Mouse (Mus musculus): ENCODE results near the gene Atrnl1. TPM values are rescaled to one million over a fixed set of nuclear protein-coding genes. Genes with fewer than 3 reads are reported as not detected.

Gene Atrnl1
- total RNA-seq, 2 experiments from 2014 or later, result 3.1 to 3.5 TPM

DNA sequence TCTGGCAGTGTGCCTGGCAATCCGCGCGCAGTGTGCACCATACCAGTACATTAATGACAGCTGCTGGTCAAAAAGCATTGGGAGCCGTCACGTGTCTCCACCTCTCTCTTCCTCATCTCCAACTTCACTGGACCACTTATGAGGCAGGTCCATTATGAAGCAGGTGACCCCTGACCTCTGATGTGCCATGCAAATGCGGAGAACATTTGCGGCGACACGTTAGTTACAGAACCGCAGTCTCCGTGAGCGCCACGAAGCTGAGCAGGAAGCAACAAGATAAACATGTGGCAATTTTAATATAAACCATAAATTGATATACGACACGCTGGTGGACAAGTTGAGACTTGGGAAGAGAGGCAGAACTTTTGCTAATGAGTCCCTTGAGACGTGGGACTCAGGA lies 481.1 kb downstream of the Atrnl1 start:
- no peak for ATAC-seq (replicated peaks; ENCODE audit: low FRiP score, poor library complexity, severe bottlenecking)

DNA sequence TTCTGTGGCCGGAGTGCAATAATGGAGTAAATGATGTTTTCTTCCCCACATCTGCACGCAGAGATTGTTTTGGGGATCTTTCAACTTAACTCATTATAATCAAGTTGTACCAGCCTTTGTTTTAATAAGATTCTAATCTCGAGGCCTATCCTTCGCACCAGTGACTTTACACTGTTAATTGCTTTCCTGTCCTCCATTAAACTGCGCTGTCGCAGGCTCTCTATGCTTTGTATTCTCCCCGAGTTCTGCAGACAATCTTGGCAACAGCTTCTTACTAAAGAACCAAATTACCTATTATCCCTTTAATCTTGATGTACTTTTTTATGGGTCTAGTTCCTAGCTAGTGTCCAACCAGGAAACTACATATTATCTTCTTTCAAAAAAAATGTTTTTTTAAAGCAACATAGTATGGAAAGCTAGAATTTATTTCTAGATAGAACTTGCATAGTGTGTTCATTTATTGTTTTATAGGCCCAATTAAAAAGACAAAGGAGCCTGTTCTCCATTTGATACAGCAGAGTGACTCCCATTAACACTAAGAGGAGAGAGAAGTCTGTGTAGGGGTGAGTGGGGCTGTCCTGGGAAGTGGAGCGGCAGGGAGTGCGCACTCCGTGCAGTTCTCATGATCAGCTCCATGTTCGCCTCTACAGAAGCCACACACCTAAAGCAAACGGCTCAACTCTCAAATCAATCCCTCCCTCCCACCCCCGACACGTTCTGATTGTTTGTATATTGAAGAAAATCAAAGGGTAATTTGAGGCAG lies 484.1 kb downstream of the Atrnl1 start:
- no peak for ATAC-seq (replicated peaks; ENCODE audit: low FRiP score, poor library complexity, severe bottlenecking)

GRCm38 (mm10) chr19:58095776-58096175 lies 484.9 kb downstream of the Atrnl1 start:
- ATAC-seq (replicated peaks; ENCODE audit: low FRiP score, poor library complexity, severe bottlenecking), result no peak

- ATAC-seq (replicated peaks; ENCODE audit: low FRiP score, poor library complexity, severe bottlenecking), result no peak
Measured at GRCm38 (mm10) chr19:58097195-58097594, 486.4 kb downstream of the Atrnl1 start.

DNA sequence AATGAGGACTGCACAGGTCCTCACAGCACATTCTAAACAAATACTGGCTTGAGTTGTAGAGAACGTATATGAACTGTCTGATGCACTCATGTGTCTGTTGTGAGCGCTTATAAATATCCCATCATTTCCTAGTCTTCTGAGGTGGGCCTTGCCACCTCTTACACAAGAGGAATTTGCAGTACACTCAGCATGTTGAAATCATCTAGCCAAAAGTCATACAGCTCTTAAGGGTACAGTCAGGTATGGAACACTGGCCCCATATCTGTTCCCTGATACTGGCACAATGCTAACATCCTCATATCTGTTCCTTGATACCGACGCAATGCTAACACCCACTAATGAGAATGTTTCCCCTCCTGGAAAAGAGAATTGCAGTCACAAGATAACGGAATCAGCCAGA lies 488.7 kb downstream of the Atrnl1 start:
- ATAC-seq (replicated peaks; ENCODE audit: low FRiP score, poor library complexity, severe bottlenecking), result no peak

DNA sequence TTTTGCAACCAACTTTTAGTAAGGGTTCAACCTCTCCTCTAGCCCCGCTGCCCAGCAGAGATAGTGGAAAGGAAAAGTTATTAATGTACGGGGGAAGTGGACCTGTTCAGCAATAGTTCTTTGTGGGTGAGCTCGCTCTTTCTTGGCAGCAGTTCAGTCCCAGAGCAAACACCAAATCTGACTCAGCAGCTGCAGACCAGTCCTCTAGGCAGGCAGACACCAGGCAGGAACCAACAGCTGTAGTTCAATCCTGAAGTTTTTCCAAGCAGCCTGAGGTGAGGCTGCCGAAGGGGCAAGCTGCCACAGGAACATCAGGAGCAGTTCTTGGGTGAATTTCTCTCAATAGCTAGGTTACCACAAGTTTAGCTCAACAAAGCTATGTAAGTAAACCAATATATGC lies 489.5 kb downstream of the Atrnl1 start:
- no peak for ATAC-seq (replicated peaks; ENCODE audit: low FRiP score, poor library complexity, severe bottlenecking)

GRCm38 (mm10) chr19:58104544-58104943 lies 493.7 kb downstream of the Atrnl1 start:
- ATAC-seq (replicated peaks; ENCODE audit: low FRiP score, poor library complexity, severe bottlenecking), result no peak

DNA sequence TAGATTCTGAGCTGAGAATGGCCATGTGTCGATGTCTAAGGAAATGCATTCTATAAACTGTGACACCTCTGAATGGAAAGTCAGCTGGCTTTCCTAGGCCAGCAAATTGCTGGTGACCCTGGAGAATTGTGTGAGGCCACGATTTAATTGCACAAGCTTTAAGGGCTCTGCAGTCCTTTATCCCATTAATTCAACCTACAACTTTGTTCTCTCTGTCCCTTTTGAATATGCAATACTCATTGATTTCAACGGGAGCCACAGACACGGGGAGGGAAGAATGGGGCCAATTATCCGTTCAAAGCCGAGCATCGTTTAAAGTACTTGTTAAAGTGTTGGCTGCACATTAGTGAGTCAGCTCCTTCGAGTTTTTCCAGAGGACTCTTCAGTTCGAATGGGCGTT lies 496.8 kb downstream of the Atrnl1 start:
- no peak for ATAC-seq (replicated peaks; ENCODE audit: low FRiP score, poor library complexity, severe bottlenecking)

- ATAC-seq (replicated peaks; ENCODE audit: low FRiP score, poor library complexity, severe bottlenecking), result no peak
Measured at GRCm38 (mm10) chr19:58110491-58110890, 499.7 kb downstream of the Atrnl1 start.

GRCm38 (mm10) chr19:58111291-58111690 lies 500.5 kb downstream of the Atrnl1 start:
- ATAC-seq (replicated peaks; ENCODE audit: low FRiP score, poor library complexity, severe bottlenecking), result no peak

- ATAC-seq (replicated peaks; ENCODE audit: low FRiP score, poor library complexity, severe bottlenecking), result no peak
Measured at GRCm38 (mm10) chr19:58112151-58112550, 501.3 kb downstream of the Atrnl1 start.

DNA sequence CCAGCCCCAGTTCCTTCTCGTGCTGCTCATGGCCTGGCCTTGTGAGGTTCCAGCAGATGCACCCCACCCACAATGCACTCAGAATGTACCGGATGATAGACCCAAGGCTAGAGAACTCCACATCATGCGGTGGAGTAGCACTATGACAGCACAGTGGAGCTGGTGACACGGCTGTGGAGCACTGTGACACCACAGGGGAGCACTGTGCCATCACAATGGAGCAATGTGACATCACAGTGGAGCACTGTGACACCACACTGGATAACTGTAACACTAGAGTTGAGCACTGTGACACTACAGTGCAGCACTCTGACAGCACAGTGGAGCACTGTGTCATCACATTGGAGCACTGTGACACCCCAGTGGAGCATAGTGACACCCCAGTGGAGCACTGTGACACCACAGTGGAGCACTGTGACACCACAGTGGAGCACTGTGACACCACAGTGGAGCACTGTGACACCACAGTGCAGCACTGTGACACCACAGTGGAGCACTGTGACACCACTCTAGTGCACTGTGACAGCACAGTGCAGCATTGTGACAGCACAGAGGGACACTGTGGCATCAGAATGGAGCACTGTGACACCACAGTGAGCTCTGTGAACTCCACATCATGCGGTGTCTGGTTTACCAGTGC lies 502.4 kb downstream of the Atrnl1 start:
- ATAC-seq (replicated peaks; ENCODE audit: low FRiP score, poor library complexity, severe bottlenecking), result peak; percentile 82

- ATAC-seq (replicated peaks; ENCODE audit: low FRiP score, poor library complexity, severe bottlenecking), result no peak
Measured at GRCm38 (mm10) chr19:58117595-58117994, 506.8 kb downstream of the Atrnl1 start.

GRCm38 (mm10) chr19:58118141-58118835 lies 507.5 kb downstream of the Atrnl1 start:
- no peak for ATAC-seq (replicated peaks; ENCODE audit: low FRiP score, poor library complexity, severe bottlenecking)

GRCm38 (mm10) chr19:58118864-58119263 lies 508.0 kb downstream of the Atrnl1 start:
- no peak for ATAC-seq (replicated peaks; ENCODE audit: low FRiP score, poor library complexity, severe bottlenecking)

- ATAC-seq (replicated peaks; ENCODE audit: low FRiP score, poor library complexity, severe bottlenecking), result no peak
Measured at GRCm38 (mm10) chr19:58119681-58120173, 508.9 kb downstream of the Atrnl1 start.

DNA sequence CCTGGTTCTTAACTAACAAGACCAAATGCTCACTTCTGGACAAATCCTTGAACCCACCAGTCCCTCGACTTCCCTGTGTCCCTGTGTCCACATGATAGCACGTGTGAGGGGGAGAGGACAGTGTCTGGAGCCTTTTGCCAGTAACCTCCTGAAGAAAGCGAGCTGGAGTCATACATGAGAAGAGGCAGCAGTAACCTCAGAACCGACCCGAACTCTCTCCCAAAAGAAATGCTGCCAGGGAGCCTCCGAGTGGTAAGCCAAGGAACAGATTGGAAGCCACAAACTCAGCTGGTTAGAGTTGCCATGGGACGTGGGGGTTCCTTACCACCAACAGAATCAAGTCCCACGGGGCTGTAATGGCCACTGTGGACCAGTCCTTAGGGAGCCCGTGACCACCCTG lies 509.8 kb downstream of the Atrnl1 start:
- no peak for ATAC-seq (replicated peaks; ENCODE audit: low FRiP score, poor library complexity, severe bottlenecking)

- ATAC-seq (replicated peaks; ENCODE audit: low FRiP score, poor library complexity, severe bottlenecking), result no peak
Measured at GRCm38 (mm10) chr19:58121628-58122027, 510.8 kb downstream of the Atrnl1 start.

DNA sequence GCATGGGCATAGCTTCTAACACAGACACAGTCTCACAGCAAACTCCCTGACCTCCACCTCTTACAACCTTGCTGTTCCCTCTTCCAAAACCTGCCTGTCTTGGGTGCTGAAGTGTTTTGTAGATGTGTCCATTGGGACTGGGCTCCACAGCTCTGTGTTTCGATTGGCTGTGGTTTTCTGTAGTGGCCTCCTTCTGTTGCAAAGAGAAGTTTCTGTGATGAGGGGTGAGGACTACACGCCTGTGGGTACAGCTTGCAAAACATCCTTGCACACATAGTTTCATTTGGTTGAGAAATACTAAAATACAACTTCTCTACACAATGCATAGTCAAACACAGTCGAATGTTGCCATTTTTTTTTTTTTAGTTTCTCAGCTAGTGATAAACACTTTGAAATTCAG lies 512.8 kb downstream of the Atrnl1 start:
- ATAC-seq (replicated peaks; ENCODE audit: low FRiP score, poor library complexity, severe bottlenecking), result no peak

- ATAC-seq (replicated peaks; ENCODE audit: low FRiP score, poor library complexity, severe bottlenecking), result no peak
Measured at GRCm38 (mm10) chr19:58124566-58124965, 513.7 kb downstream of the Atrnl1 start.

DNA sequence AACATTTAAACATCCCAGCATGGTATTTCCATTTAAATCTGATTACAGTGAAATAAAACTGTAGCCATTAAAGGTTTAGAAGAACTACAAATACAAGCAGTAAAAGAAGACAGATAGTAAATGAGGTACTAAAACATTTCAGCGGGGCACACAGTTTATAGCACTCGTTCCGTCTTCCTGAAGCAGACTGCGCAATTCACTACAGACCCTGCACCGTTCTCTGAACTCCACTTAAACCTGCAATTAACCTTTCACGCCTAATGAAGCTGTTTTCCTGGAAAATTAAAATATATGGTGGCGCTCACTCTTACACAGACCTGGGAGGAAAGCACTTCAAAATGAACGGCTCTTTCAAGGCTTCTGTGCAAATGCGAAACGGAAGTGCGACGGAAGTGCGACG lies 514.2 kb downstream of the Atrnl1 start:
- ATAC-seq (replicated peaks; ENCODE audit: low FRiP score, poor library complexity, severe bottlenecking), result no peak
